In the genomic region with DNA sequence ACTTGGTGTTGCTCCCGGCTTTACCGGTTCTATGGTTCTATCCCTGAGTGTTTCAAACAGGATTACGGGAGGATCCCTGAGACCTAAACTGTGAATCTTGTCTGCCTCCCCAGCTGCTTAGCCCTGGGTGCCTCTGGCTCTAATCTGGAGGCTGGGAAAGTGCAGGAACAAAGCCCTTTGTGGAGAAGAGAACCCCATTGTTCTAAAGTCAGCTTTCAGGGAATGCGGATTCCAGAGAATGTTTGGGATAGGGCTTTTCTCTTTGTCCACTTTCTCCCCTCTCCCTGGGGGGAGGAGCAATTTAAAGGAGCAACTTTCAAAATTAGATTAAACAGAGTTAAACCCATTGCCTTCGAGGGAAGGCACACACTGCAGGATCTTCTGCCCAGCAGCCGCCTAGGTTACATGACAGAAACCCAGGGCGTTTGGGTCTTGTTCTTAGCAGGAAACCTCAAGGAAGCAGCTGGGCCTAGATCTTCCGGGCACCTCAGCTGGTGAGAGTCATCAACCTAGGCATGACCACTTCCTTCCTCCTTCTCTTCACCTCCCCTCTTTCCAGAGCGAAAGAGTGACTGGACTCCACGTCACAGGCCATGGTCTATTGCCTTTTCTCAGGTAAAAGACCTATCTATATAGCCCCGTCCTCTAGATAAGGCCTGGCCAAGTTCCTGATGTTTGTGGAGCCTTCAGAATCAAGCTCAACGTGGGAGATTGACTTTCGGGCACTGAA, we compare ENCODE assay signal across 8 mouse cellular contexts. TPM values are rescaled to one million over a fixed set of nuclear protein-coding genes. Genes with fewer than 3 reads are reported as not detected.
DNase-seq lines count a peak whose midpoint lies in the region; ATAC-seq and TF ChIP-seq lines count a peak whose summit lies in the region.

No protein-coding gene starts in this region.

- no peak overlapping the region for H3K9ac ChIP-seq in limb, embryonic 13.5 days
- no peak overlapping the region; the same call in 1 of the 2 replicates for H3K9ac ChIP-seq in forebrain, embryonic 11.5 days (ENCODE audit: low read length)
- H3K9ac ChIP-seq in lung, embryonic 15.5 days = no peak overlapping the region
- no peak overlapping the region for H3K9ac ChIP-seq in stomach, postnatal 0 days (ENCODE audit: low read length)

- no peak overlapping the region; the same call in 1 of the 2 replicates for H3K4me2 ChIP-seq in limb, embryonic 13.5 days (replicated peaks)
- peak overlapping the region; percentile 99; the same call in 1 of the 2 replicates for H3K4me2 ChIP-seq in forebrain, embryonic 11.5 days (ENCODE audit: low read depth, low read length, severe bottlenecking)
- peak overlapping the region; percentile 90 for H3K4me2 ChIP-seq in lung, embryonic 15.5 days
- no peak overlapping the region for H3K4me2 ChIP-seq in stomach, postnatal 0 days (replicated peaks; ENCODE audit: low read depth)

- H3K27ac ChIP-seq in limb, embryonic 13.5 days = no peak overlapping the region
- H3K27ac ChIP-seq in limb, embryonic 10.5 days = no peak overlapping the region
- no peak overlapping the region for H3K27ac ChIP-seq in forebrain, embryonic 11.5 days (ENCODE audit: low read depth, low read length)
- H3K27ac ChIP-seq in lung, embryonic 15.5 days = peak overlapping the region; percentile 63
- no peak overlapping the region for H3K27ac ChIP-seq in stomach, postnatal 0 days (replicated peaks)

- peak overlapping the region; percentile 57; the same call in 1 of the 2 replicates for H3K4me3 ChIP-seq in limb, embryonic 13.5 days
- no peak overlapping the region for H3K4me3 ChIP-seq in limb, embryonic 10.5 days
- H3K4me3 ChIP-seq in forebrain, embryonic 11.5 days (ENCODE audit: low read depth, low read length) = no peak overlapping the region
- H3K4me3 ChIP-seq in lung, embryonic 15.5 days = 0 out of 2 replicates have a peak overlapping the region, but pooled peaks have one; percentile 50
- H3K4me3 ChIP-seq in stomach, postnatal 0 days (ENCODE audit: low read depth, low read length) = no peak overlapping the region

- H3K27me3 ChIP-seq in limb, embryonic 13.5 days = peaks cover 68% of the 10 kb centered on the region
- H3K27me3 ChIP-seq in limb, embryonic 10.5 days (ENCODE audit: low read depth, poor library complexity, severe bottlenecking) = peaks cover 75% of the 10 kb centered on the region
- H3K27me3 ChIP-seq in forebrain, embryonic 11.5 days (ENCODE audit: control insufficient read depth, insufficient read depth, low read length) = peaks cover 26% of the 10 kb centered on the region
- peaks cover 55% of the 10 kb centered on the region for H3K27me3 ChIP-seq in lung, embryonic 15.5 days
- peaks cover 14% of the 10 kb centered on the region; the same call in 1 of the 2 replicates for H3K27me3 ChIP-seq in stomach, postnatal 0 days (ENCODE audit: control insufficient read depth, insufficient read depth, low read length)

- no peak for ATAC-seq in limb, embryonic 13.5 days (ENCODE audit: low FRiP score, low read depth)
- no peak for ATAC-seq in forebrain, embryonic 11.5 days (replicated peaks; ENCODE audit: low FRiP score)
- no peak; the same call in 1 of the 2 replicates for ATAC-seq in lung, embryonic 15.5 days (ENCODE audit: borderline replicate concordance, extremely low read depth, low FRiP score, low TSS enrichment)
- no peak for ATAC-seq in stomach, postnatal 0 days (ENCODE audit: low FRiP score, low TSS enrichment)

- no peaks in the 10 kb centered on the region for H3K36me3 ChIP-seq in limb, embryonic 13.5 days
- no peaks in the 10 kb centered on the region for H3K36me3 ChIP-seq in limb, embryonic 10.5 days
- no peaks in the 10 kb centered on the region for H3K36me3 ChIP-seq in forebrain, embryonic 11.5 days (ENCODE audit: control insufficient read depth, insufficient read depth, low read length)
- H3K36me3 ChIP-seq in lung, embryonic 15.5 days = no peaks in the 10 kb centered on the region
- H3K36me3 ChIP-seq in stomach, postnatal 0 days (ENCODE audit: control insufficient read depth, insufficient read depth, low read length) = no peaks in the 10 kb centered on the region

- H3K9me3 ChIP-seq in limb, embryonic 13.5 days = no peaks in the 10 kb centered on the region
- H3K9me3 ChIP-seq in limb, embryonic 10.5 days (replicated peaks) = no peaks in the 10 kb centered on the region
- no peaks in the 10 kb centered on the region for H3K9me3 ChIP-seq in forebrain, embryonic 11.5 days (ENCODE audit: control insufficient read depth, low read length)
- H3K9me3 ChIP-seq in lung, embryonic 15.5 days = no peaks in the 10 kb centered on the region
- H3K9me3 ChIP-seq in stomach, postnatal 0 days (ENCODE audit: control insufficient read depth, low read length) = no peaks in the 10 kb centered on the region

- no peak for TF ChIP-seq CTCF in stomach, postnatal 0 days (IDR thresholded peaks at IDR 0.05; ENCODE audit: low read depth)

- WGBS in limb, embryonic 13.5 days = 55% methylated on average over 13 of the region's 13 CpGs
- 47% methylated on average over 13 of the region's 13 CpGs for WGBS in limb, embryonic 10.5 days
- 26% methylated on average over 13 of the region's 13 CpGs for WGBS in forebrain, embryonic 11.5 days
- 43% methylated on average over 13 of the region's 13 CpGs for WGBS in lung, embryonic 15.5 days
- 50% methylated on average over 13 of the region's 13 CpGs for WGBS in stomach, postnatal 0 days

- DNase-seq in limb, embryonic 10.5 days (ENCODE audit: low spot score) = no peak
- no peak for DNase-seq in forebrain, embryonic 11.5 days (ENCODE audit: low spot score)
- peak; percentile 54 to 77 for DNase-seq in spleen, adult 18-20 months
- no peak for DNase-seq in MN1 (ENCODE audit: low spot score)
- no peak for DNase-seq in stomach, postnatal 0 days (ENCODE audit: low spot score)
- DNase-seq in adrenal gland, adult (ENCODE audit: inconsistent age in 2 of 2, low spot score in 1 of 2) = no peak

- H3K4me1 ChIP-seq in limb, embryonic 13.5 days = peaks cover 26% of the 10 kb centered on the region
- peaks cover 39% of the 10 kb centered on the region for H3K4me1 ChIP-seq in limb, embryonic 10.5 days
- peaks cover 13% of the 10 kb centered on the region for H3K4me1 ChIP-seq in forebrain, embryonic 11.5 days (replicated peaks; ENCODE audit: control insufficient read depth, insufficient read depth, low read length)
- peaks cover 18% of the 10 kb centered on the region for H3K4me1 ChIP-seq in lung, embryonic 15.5 days
- peaks cover 3% of the 10 kb centered on the region; the same call in 1 of the 2 replicates for H3K4me1 ChIP-seq in stomach, postnatal 0 days (replicated peaks; ENCODE audit: control insufficient read depth, insufficient read depth)

- no peak for TF ChIP-seq EP300 in stomach, postnatal 0 days (optimal IDR thresholded peaks at IDR 0.05)

RNA-seq across cellular contexts. Expression of a gene that starts 1.0 kb away (rescaled TPM):
- 3.5 and 4.0 TPM in 2 replicates for polyA plus RNA-seq in limb, embryonic 13.5 days (2015; fragmentation: Nextera tagmentation; extraction: Ambion mirVana)
- polyA plus RNA-seq in limb, embryonic 10.5 days (2016; fragmentation: Nextera tagmentation; extraction: Ambion mirVana) = 4.4 TPM in 2 replicates
- 2.8 TPM in 2 replicates for polyA plus RNA-seq in forebrain, embryonic 11.5 days (2014; fragmentation: Nextera tagmentation; extraction: Ambion mirVana)
- 16.7 and 20.2 TPM in 2 replicates for polyA plus RNA-seq in lung, embryonic 15.5 days (2015; fragmentation: Nextera tagmentation; extraction: Ambion mirVana)
- polyA plus RNA-seq in stomach, postnatal 0 days (2015; fragmentation: Nextera tagmentation; extraction: Ambion mirVana) = 2.0 and 2.1 TPM in 2 replicates

RNA-seq across cellular contexts. Expression of a gene that starts 41.5 kb away (rescaled TPM):
- polyA plus RNA-seq in limb, embryonic 13.5 days (2015; fragmentation: Nextera tagmentation; extraction: Ambion mirVana) = 12.4 and 14.1 TPM in 2 replicates
- 13.8 and 16.2 TPM in 2 replicates for polyA plus RNA-seq in limb, embryonic 10.5 days (2016; fragmentation: Nextera tagmentation; extraction: Ambion mirVana)
- polyA plus RNA-seq in forebrain, embryonic 11.5 days (2014; fragmentation: Nextera tagmentation; extraction: Ambion mirVana) = 20.6 and 20.7 TPM in 2 replicates
- 10.1 and 11.1 TPM in 2 replicates for polyA plus RNA-seq in lung, embryonic 15.5 days (2015; fragmentation: Nextera tagmentation; extraction: Ambion mirVana)
- polyA plus RNA-seq in stomach, postnatal 0 days (2015; fragmentation: Nextera tagmentation; extraction: Ambion mirVana) = 5.1 and 5.2 TPM in 2 replicates

RNA-seq across cellular contexts. Expression of a gene that starts 55.7 kb away (rescaled TPM):
- not detected in 2 replicates for polyA plus RNA-seq in limb, embryonic 13.5 days (2015; fragmentation: Nextera tagmentation; extraction: Ambion mirVana)
- not detected in 2 replicates for polyA plus RNA-seq in limb, embryonic 10.5 days (2016; fragmentation: Nextera tagmentation; extraction: Ambion mirVana)
- 1.9 and 2.5 TPM in 2 replicates for polyA plus RNA-seq in forebrain, embryonic 11.5 days (2014; fragmentation: Nextera tagmentation; extraction: Ambion mirVana)
- polyA plus RNA-seq in lung, embryonic 15.5 days (2015; fragmentation: Nextera tagmentation; extraction: Ambion mirVana) = not detected in 2 replicates
- not detected in 2 replicates for polyA plus RNA-seq in stomach, postnatal 0 days (2015; fragmentation: Nextera tagmentation; extraction: Ambion mirVana)

Comparison
In these comparisons a context has a peak if more than half of its experiments do, and no peak if none do; other contexts are left out.
1. H3K4me3 ChIP-seq: peak in limb, embryonic 13.5 days (single experiment) and lung, embryonic 15.5 days (single experiment); none in limb, embryonic 10.5 days (single experiment), forebrain, embryonic 11.5 days (single experiment) and stomach, postnatal 0 days (single experiment).
2. H3K4me2 ChIP-seq: peak in forebrain, embryonic 11.5 days (single experiment) and lung, embryonic 15.5 days (single experiment); none in limb, embryonic 13.5 days (single experiment) and stomach, postnatal 0 days (single experiment).
3. DNase-seq: peak in spleen, adult 18-20 months (2 of 2); none in limb, embryonic 10.5 days (single experiment), forebrain, embryonic 11.5 days (single experiment), MN1 (single experiment), stomach, postnatal 0 days (single experiment) and adrenal gland, adult (0 of 2).